Mouse (Mus musculus): ENCODE measurements around the gene Epha2. TPM values are rescaled to one million over a fixed set of nuclear protein-coding genes. Genes with fewer than 3 reads are reported as not detected.

Gene Epha2
- total RNA-seq, 2 experiments from 2014 or later: 8.0 to 8.9 TPM

GRCm38 (mm10) chr4:141301591-141302427 lies 769 bp downstream of the Epha2 start:
- DNase-seq: peak in 1 of 2 experiments; percentile 35
- intact Hi-C loops (cut with DNase I): loop anchor here (1.0 kb wide), 1 partner anchor 24 kb away; no protein-coding TSS in a partner anchor

- intact Hi-C loops (cut with DNase I): no loop called here
- DNase-seq: no peak
These were observed 1.7 kb downstream of the Epha2 start for GRCm38 (mm10) chr4:141302428-141303401.

GRCm38 (mm10) chr4:141303402-141304222 lies 2.6 kb downstream of the Epha2 start:
- intact Hi-C loops (cut with DNase I): no loop called here
- no peak for DNase-seq

GRCm38 (mm10) chr4:141304223-141304611 lies 3.2 kb downstream of the Epha2 start:
- intact Hi-C loops (cut with DNase I): no loop called here
- DNase-seq: no peak

GRCm38 (mm10) chr4:141306057-141306456 lies 5.0 kb downstream of the Epha2 start:
- DNase-seq: no peak
- intact Hi-C loops (cut with DNase I): no loop called here

- intact Hi-C loops (cut with DNase I): no loop called here
- no peak for DNase-seq
These were observed 7.3 kb downstream of the Epha2 start for GRCm38 (mm10) chr4:141308381-141308780.

- intact Hi-C loops (cut with DNase I): no loop called here
- DNase-seq: no peak
These were observed 8.1 kb downstream of the Epha2 start for GRCm38 (mm10) chr4:141308857-141309772.

GRCm38 (mm10) chr4:141309773-141310145 lies 8.7 kb downstream of the Epha2 start:
- DNase-seq: peak in 1 of 2 experiments; percentile 33
- intact Hi-C loops (cut with DNase I): no loop called here

GRCm38 (mm10) chr4:141310191-141310606 lies 9.2 kb downstream of the Epha2 start:
- intact Hi-C loops (cut with DNase I): no loop called here
- peak; percentile 68 to 76 for DNase-seq

- peak in 1 of 2 experiments; percentile 40 for DNase-seq
- intact Hi-C loops (cut with DNase I): no loop called here
These were observed 10.0 kb downstream of the Epha2 start for GRCm38 (mm10) chr4:141311078-141311477.

GRCm38 (mm10) chr4:141311506-141311905 lies 10.5 kb downstream of the Epha2 start:
- DNase-seq: no peak
- intact Hi-C loops (cut with DNase I): no loop called here

GRCm38 (mm10) chr4:141311908-141312307 lies 10.9 kb downstream of the Epha2 start:
- intact Hi-C loops (cut with DNase I): no loop called here
- no peak for DNase-seq

GRCm38 (mm10) chr4:141312513-141313131 lies 11.6 kb downstream of the Epha2 start:
- DNase-seq: no peak
- intact Hi-C loops (cut with DNase I): no loop called here

GRCm38 (mm10) chr4:141313481-141313880 lies 12.4 kb downstream of the Epha2 start:
- DNase-seq: no peak
- intact Hi-C loops (cut with DNase I): no loop called here

- intact Hi-C loops (cut with DNase I): no loop called here
- DNase-seq: no peak
These were observed 12.9 kb downstream of the Epha2 start for GRCm38 (mm10) chr4:141313924-141314323.

- DNase-seq: no peak
- intact Hi-C loops (cut with DNase I): loop anchor here (5.0 kb wide), 1 partner anchor 48 kb away; no protein-coding TSS in a partner anchor
These were observed 13.7 kb downstream of the Epha2 start for GRCm38 (mm10) chr4:141314745-141315144.

GRCm38 (mm10) chr4:141316023-141316422 lies 15.0 kb downstream of the Epha2 start:
- no peak for DNase-seq
- intact Hi-C loops (cut with DNase I): loop anchor here (5.0 kb wide), 1 partner anchor 46 kb away; no protein-coding TSS in a partner anchor

- intact Hi-C loops (cut with DNase I): loop anchor here (5.0 kb wide), 1 partner anchor 46 kb away; no protein-coding TSS in a partner anchor
- peak; percentile 43 to 63 for DNase-seq
These were observed 15.6 kb downstream of the Epha2 start for GRCm38 (mm10) chr4:141316498-141317180.
